Mouse (Mus musculus): Measurements from ENCODE around the gene Rasal2.

DNA sequence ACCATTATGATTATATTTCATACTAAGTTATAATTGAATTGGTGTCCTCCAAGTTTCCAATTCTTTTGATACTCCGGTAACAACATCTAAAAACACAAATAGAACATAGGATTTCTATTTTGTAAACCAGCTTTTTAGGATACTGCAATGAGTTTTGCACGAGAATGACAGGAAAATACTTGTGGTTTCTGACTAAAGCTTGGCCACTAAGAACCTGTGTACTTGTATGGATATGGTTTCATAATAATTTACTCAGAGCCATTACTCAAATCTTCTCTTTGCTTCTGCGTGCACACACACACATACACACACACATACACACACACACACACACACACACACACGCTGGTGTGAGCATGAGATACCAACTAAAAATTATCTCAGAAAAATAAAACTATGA is 93.5 kb downstream of the Rasal2 start:
- TF ChIP-seq POLR2A (IDR thresholded peaks at IDR 0.05; ENCODE audit: control insufficient read depth, extremely low read depth, insufficient read depth, low read length, poor library complexity) = no peak
- TF ChIP-seq CTCF (IDR thresholded peaks at IDR 0.05; ENCODE audit: borderline replicate concordance, control insufficient read depth, extremely low read depth, insufficient read depth, low read length, poor library complexity) = no peak

Measured in thymus, adult 2 months (tissue).